Mouse (Mus musculus): ENCODE data around the gene Gm12789.
"Not testable (repeated sequence)": the region's sequence is repeated elsewhere in the genome, so short reads cannot be mapped to it uniquely, and the experiment has no call there.

Gm12789 gene

GRCm38 (mm10) chr4:101986326-101986725 lies at the start of gene Gm12789:
Gm12789 (plus strand) TSS chr4:101986626.
- not testable (repeated sequence) for DNase-seq (ENCODE audit: low spot score)

- DNase-seq (ENCODE audit: low spot score): not testable (repeated sequence)
These were observed 46.3 kb upstream of the Gm12789 start, which contains the start of gene Gm12794 for GRCm38 (mm10) chr4:101940107-101940506. Gm12794 (plus strand) TSS chr4:101940407.

GRCm38 (mm10) chr4:101980949-101981348 lies 5.5 kb upstream of the Gm12789 start, which contains the start of gene Gm12790:
Gm12790 (minus strand) TSS chr4:101981049.
- not testable (repeated sequence) for DNase-seq (ENCODE audit: low spot score)

GRCm38 (mm10) chr4:101985678-101986077 lies 748 bp upstream of the Gm12789 start:
- DNase-seq (ENCODE audit: low spot score): no peak

- DNase-seq (ENCODE audit: low spot score): no peak
These were observed 11.0 kb downstream of the Gm12789 start for GRCm38 (mm10) chr4:101997426-101997825.

GRCm38 (mm10) chr4:101998267-101998922 lies 12.0 kb downstream of the Gm12789 start:
- no peak for DNase-seq (ENCODE audit: low spot score)

- no peak for DNase-seq (ENCODE audit: low spot score)
These were observed 40.2 kb downstream of the Gm12789 start for GRCm38 (mm10) chr4:102026619-102027018.
